Mouse (Mus musculus) lung, postnatal 0 days (tissue): ENCODE results near the gene Ctsk.

Experiments
- CTCF ChIP-seq: IDR thresholded peaks from 2 replicates; pipeline ENCODE4 v1.5.1; 2016; ENCODE audit warnings: antibody characterized with exemption, mild to moderate bottlenecking
- EP300 ChIP-seq: IDR thresholded peaks from 2 replicates; pipeline ENCODE4 v1.6.1; 2016; ENCODE audit warnings: antibody characterized with exemption, mild to moderate bottlenecking, control low read depth

- TF ChIP-seq CTCF (no peak), EP300 (no peak)
These were observed 20.3 kb downstream of the Ctsk start for GRCm38 (mm10) chr3:95519315-95519714.
